Mouse (Mus musculus) natural killer cell, adult 2 months (primary cell): ENCODE results near the gene Slc36a3.

ENCODE experiments used
- DNase-seq, 2 experiments: peaks; one replicate each; pipeline ENCODE4 v3.0.0; 2022; ENCODE audit warnings: low spot score in 2 of 2

Gene Slc36a3

DNA sequence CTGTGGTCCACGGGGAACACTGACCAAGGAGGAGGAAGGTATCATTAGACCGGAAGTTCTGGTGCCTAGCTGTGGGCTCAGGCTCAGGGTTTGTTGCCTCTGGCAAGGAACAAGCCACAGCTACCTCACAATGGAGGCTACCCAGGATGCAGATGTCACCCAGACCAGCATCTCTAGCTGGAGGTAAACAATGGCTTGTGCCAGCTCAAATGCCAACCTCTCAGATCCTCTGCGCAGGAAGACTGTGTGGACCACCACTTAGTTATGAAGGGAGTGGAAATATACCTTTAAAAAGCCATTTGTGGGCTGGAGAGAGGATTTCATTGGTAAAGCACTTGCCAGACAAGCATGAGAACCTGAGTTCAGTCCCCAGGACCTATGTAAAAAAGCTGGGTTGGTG is at the start of gene Slc36a3:
TSS of gene Slc36a3 (minus strand) at position 101 of the 400 bp plus-strand sequence.
- DNase-seq, result no peak

DNA sequence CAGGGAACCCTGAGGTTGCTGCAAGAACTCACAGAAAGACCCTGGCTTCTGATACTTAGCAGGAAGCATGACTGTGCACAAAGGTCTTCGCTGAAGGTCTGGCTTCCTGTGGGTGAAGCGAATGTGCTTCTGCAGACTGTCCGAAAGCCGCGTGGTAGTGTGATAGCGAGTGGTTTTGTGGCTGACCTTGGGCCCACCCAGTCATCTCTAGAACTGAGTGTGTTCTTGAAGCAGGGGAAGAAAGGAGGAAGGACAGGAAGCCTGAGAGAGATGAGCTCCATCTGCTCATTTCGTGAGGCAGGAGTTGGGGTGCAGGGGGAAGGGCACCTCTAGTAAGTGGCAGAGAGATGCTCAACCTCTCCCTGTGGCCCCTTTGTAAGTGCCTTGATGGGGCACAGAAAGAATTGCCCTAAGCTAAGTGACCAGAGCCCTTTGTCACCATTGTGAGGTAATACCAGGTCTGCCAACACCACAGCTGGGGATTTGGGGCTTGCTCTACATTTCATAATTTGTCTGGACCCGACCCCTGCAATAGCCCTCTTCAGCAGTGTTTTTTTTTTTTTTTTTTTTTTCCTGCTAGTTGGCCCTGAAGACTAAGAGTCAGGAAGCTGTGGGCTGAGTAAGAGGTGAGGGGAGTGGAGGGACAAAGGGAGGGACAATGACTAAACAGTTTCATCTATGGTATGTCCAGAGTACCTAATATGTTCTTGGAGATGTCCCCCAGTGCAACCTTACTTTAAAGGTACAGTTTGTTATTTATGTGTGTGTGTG is 46.4 kb upstream of the Slc36a3 start:
- peak; percentile 65 to 80 for DNase-seq

DNA sequence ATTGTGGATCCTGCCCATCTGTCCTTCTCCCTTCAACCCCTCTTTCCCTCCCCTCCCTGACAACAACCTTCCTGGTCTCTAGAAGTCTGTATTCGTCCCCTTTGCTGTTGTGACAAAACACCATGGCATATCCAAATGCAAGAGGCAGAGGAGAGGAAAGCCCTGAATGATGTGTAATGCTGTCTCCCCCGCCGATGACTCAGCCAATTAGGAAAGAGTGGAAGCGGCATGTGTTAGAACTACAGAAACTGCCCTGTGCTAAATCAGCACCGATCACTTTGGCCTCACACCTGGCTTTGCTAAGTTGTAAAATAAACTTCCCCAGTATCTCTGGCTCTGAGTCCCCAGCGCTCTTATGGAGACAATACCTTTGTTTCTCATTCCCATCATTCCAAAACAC is 45.6 kb upstream of the Slc36a3 start:
- DNase-seq, result no peak

DNA sequence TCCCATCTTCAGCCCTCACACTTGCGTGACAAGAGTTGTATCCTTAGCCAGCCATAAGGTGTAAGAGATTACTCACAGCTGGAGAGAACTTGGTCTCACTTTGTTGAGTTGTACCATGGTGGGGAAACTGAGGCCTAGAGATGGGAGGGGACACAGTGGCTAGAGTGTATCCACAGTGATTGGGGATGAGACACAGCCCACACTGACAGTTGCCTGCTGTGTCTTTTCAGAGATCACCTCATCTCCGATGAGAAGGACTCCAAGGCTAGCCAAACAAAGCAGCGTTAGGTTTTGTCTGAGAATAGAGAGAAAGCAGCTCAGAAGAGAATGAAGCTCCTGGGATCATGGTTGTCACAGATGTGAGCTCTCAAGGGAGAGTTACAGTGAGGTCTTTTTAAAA is 38.7 kb upstream of the Slc36a3 start:
- no peak for DNase-seq

DNA sequence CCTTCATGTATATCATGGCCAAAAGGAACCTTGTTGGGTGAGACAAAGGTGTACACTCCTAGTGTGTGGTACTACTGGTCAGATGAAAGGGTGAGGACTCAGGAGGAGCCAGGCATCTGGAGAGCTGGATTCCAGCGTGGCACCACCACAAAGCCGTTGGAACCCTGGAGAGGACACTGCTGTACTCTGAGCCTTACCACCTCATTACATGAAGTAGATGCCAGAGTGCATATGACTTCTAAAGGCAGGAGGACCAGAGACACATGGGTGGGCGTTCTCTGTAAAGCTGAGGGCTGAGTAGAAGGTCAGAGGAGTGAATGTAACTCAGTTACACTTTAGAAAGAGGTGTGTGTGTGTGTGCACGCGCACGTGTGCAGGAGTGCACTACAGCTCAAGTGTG is 36.3 kb upstream of the Slc36a3 start:
- no peak for DNase-seq

DNA sequence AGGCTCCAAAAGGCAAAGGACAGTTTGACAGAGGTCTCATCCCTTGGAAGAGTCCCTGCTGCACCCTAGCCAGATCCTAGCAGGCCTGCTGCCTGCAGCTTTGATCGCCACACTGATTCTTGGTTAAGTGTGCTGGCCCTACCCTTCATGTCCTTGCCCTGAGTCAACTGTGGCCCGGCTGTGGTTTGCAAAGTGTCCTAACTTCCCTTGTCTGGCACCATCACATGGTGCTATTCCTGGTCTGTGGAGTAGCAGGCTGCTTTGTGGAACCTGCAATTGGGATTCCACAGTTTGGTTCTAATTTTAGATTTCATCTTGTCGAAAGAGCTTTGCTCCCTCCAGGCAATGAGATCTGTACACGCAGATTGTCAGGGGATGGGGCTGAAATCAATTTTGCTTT is 35.8 kb upstream of the Slc36a3 start:
- no peak for DNase-seq

DNA sequence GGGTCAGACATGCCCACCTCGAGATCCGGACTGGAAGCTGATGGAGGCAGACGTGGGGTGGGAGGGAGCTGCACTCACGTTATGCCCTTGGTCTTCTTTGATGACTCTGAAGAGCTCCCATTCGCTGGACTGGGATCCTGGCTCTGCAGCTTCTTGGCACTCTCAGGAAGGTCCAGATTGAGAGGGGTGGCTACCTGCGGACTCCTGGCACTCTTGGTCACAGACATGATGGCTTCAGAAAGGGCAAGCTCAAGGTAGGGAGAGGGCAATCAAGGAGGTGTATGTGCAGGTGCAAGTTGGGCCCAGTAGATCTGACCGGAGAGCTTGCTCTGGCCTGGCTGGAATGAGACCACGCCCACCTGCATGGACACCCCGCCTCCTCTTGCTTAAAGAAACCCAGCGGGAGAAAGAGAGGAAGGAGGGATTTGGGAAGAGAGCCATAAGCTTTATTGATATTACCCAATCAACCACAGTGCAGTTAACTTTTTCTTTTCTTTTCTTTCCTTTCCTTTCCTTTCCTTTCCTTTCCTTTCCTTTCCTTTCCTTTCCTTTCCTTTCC is 33.3 kb upstream of the Slc36a3 start, which contains the start of gene Slc36a2:
TSS of gene Slc36a2 (minus strand) at position 345 of the 559 bp plus-strand sequence.
- no peak for DNase-seq

DNA sequence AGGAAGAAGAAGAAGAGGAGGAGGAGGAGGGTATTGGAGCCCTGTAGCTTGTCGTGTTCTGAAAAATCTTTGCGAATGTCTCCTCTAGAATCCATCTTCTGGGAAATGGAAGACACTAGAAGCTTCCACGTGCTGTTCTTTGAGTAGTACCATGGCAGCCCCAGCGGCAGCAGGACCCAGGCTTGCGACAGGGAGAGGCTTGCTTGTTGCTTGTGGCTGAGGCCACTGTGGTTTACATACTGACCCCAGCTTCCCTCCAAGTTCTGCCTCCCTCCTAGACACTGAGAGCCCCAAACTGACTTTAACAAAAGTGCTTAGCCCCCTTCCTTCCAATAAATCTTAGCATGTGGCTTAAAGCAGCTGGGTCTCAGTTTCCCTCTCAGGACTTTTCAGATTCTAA is 32.7 kb upstream of the Slc36a3 start:
- no peak for DNase-seq

DNA sequence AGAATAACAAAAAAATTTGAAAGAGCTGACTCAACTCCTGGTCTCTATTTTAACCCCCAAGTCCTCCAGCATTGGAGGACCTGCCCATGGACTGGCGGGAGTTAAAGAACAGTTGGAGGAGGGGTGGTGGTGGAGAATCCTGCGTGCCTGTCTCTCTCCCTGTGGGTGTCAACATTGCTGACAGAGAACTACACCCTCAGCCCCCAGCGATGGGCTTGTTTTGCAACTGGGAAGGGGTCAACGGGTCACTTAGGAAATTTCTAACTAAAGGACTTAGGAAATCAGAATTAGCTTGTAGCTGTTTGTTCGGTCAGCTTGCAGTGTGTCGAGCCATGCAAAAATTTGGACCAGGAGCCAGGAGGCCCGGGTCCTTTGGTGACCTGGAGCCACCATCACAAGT is 31.6 kb upstream of the Slc36a3 start:
- no peak for DNase-seq

DNA sequence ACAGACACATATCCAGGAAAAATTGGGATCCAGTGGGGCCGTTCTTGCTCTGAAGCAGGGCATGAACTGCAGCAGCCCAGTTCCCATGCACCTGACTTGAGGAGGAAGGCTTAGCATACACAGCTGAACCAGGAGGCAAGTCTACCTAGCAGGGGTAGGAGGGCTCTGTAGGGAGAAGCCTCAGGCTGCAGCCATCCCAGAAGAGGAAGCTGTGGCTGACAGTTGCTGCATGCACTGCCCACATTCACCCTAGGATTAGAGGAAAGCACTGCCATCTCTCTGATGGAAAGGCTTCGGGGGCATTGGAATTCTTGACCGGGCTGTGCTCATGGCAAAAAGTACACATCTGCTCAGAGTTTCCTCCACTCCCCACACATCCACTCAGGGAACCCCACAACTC is 28.3 kb upstream of the Slc36a3 start:
- no peak for DNase-seq

DNA sequence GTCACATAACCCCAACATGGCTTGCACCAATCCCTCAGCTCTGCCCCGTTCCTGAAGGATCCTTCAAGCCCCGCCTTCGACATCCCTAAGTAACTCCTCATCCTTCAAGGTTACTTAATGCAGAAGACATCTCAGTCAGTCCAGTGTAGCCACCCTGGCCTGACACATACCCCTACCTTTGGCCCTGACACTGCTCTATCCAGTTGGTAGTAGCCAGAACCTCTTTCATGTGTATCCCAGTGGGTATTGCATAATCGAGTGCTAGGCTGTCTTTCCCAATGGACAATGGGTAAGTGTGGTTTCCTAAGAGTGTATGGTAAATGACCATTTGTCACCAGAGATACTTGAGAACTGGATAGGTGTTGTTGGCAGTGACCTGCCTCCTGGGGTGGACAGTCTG is 27.3 kb upstream of the Slc36a3 start:
- no peak for DNase-seq

DNA sequence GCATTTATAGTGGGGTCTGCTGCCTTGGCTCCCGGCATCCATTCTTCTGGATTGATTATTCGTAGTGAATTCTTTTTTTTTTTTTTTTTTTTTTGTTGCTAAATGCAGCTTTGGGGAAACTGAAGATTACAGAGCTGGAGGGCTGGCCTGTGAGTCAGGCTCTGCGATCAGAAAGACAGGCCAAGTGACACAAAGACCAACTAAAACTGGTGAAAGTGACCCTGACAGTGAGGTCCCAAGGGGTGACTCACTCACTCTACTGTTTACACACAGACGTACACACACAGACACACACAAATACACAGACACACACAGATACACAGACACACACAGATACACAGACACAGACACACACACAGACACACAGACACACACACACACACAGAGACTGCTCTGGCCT is 19.0 kb upstream of the Slc36a3 start:
- DNase-seq, result no peak

DNA sequence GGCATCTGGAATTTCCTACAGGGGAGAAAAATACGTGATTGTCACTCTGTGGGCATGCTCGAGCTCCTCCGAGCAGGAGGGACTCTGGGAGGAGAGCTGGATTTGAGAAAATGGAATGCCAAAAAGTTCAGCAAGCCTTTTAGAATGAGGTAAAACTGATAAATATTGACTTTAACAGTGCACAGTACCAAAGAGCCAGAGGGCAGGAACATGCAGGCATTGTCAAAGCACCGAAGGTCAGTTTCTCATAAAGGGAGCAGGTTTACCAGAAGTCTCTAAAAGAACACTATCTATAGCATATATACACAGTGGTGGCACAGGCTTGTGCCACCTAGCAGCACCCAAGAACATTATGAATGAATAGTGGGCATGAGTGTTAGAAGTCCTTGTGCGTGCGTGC is 17.4 kb upstream of the Slc36a3 start:
- DNase-seq, result no peak

DNA sequence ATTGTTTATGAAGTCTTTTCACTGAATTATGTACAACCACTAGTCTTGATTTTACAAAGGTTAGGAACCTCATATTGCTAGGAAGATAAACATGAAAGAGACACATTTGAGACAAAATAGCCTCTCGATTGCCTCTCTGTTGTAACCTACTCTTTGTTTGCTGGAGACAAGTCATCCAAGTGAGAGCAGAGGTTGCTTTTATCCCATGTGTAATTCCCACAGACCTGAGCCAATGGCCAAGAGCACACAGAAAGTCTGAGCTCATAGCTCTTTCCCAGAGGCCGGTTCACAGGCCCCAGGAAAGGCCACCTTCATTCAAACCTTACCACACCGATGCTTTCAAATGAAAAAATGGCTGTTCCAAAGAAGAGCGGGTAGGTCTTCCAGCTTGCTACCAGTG is 17.0 kb upstream of the Slc36a3 start:
- no peak for DNase-seq

DNA sequence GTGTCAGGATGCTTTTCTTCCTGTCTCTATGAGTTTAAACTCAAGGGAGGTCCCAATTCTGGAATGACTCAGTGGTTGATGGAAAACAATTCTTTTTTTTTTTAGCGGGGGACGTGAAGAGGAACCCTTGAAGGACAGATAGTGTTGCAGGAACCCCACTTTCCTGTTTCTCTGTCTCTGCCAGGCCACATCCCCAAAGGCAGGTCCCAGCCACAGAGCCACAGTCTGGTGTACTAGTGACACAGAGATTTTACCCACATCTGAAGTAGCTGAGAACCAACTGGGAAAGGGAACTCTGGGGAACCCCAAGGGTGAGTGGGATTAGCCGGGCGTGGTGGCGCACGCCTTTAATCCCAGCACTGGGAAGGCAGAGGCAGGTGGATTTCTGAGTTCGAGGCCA is 14.2 kb upstream of the Slc36a3 start:
- DNase-seq, result no peak

DNA sequence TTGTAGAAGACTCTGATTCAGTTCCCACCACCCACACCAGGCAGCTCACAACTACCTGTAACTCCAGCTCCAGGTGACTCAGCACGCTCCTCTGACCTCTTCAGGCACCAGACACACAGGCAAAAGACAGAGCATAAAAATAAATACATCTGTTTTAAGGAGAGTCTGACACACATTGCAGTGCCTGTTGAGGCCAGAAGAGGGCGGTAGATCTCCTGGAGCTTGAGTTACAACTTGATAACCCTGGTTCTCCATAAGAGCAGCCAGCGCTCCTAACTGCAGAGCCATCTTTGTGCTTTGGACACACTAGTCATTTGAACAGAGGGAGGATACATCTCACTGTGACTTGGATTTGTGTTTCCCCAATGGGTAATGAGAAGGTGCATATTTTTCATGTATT is 13.2 kb upstream of the Slc36a3 start:
- DNase-seq, result peak; percentile 38 to 57

DNA sequence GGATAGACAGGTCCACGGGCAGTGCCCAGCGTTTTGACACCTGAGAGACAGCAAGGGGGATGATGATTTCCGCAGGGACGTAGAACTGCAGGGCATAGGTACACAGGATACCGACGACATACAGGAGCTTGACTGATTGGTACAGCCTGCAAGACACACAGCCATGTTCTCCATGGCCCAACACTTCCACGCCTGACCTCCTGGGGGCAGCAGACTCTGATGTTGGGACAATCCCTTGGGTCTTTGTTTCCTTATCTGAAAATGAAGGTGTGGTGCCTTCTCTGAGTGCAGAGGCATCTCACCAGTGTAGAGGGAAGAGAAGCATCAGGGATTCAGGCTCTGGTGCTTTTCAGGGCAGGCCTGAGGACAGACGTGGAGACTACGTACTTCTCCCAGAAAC is 11.2 kb upstream of the Slc36a3 start:
- peak; percentile 34 to 56 for DNase-seq

DNA sequence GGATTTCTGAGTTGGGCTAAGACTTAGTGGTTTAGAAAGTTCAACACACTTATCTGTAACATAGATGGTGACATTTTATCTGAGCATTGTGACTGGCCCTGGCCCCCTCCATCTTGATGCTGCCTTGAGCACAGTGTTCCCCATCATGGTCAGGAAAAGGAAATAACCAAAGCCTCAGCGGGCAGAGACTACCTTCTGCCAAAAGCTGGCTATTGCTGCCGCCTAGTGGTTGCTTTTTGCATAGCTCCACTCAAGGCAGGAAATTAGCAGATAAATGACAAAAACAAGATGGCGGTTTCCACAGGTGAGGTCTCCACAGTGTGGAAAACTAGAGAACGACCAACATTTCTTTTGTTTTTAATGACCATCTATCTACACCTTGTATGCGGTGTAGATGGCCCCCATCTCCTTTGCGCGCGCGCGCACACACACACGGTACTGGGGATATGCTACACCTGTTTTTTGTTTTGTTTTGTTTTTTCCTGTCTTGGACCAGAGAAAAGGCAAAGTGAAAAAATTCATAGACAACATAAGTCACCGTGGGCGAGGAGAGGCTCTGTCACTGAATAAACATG is 7.4 kb upstream of the Slc36a3 start:
- DNase-seq, result peak; percentile 85 to 91

DNA sequence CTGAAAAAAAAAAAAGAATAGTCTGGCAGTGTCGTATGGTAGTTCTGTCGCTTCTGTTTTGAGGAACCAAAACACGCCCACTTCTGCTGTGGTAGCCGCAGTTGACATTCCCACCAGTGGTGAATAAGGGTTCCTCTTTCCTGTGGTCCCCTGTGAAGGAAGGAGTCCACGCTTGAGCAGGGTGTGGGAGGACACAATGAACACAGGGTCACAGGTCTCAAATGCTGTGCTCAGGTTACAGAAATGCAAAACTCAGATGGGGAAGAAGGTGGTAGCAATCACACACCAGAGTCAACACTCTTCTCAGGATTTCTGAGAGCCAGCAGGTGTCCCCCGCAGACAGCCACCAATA is 3.5 kb upstream of the Slc36a3 start:
- peak in 1 of 2 experiments; percentile 72 for DNase-seq

DNA sequence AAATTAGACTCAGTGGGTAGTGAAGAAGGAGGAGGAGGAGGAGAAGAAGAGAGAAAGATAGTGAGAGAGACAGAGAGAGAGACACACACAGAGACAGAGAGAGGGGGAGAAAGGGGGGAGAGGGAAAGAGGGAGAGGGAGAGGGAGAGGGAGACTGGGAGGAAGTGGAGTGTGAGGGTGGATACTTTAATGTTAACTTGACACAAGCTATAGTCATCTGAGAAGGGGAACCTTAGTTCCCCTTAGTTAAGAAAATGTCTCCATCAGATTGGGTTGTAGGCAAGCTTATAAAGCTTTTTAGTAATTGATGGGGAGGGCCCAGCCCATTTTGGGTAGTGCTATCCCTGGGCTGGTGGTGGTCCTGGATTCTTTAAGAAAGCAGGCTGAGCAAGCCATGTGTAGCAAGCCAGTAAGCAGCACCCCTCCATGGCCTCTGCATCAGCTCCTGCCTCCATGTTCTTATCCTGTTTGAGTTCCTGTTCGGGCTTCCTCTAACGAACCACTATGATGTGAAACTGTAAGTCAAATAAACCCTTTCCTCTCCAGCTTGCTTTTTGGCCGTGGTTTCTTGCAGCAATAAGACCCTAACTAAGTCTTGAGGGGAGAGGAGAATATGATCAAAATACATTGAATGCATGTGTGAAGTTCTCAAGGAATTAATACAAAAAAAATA is 3.0 kb upstream of the Slc36a3 start:
- peak in 1 of 2 experiments; percentile 29 for DNase-seq

DNA sequence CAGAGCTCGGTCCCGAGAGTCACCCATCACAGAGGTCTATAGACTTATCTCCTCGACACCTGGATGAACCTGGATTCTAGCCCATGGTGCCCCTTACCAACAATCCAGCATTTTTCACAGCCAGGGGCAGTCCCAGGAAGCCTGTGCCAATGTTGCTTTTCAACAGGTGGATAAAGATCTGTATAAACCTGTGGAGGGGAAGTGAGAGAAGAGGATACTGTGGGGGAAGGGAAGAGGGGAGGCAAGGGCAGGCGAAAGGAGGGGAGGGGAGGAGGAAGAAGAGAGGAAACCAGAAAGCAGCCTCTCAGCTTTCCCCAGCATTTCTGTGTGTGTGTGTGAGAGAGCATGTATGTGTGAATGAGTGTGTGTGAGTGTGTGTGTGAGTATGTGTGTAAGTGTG is 3.0 kb downstream of the Slc36a3 start:
- no peak for DNase-seq

DNA sequence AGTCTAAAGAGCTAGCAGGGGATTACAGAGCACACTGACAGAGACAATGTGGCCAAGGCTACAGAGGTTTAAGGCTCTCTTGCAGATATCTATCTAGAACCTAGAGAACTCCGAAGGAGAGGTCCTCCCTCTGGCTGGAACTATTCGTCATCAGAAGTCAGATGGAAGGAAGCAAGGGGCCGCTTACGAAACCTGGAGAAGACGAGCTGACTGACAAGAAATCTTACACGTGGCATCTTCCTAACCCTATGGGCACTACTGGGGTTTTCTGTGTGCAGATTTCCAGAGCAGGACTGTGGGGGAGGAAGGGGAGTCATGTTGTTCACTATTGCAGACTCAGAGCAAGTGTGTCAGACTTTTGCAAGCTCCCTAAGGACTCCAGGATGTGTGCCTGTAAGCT is 4.1 kb downstream of the Slc36a3 start:
- no peak for DNase-seq

DNA sequence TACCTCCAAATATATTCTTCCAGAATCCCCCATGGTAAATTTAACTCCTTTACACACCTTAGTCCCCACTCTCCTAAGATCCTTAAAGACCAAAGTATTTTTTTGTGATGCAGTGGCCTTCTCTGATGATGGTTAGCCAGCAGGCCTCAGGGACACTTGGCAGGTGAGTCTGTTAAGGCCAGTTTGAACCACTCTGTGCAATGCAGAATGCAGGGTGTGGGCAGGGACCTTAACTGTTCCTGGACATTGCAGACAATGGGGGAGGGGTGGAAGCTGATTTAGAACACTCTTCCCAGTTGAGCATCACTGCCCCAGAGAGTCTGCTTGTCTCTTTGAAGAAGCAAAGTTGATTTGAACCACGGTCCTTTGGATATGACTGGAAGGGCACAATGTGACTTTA is 4.7 kb downstream of the Slc36a3 start:
- DNase-seq, result no peak
